Mouse (Mus musculus): Measurements from ENCODE around the gene Nemf. TPM values are rescaled to one million over a fixed set of nuclear protein-coding genes. Genes with fewer than 3 reads are reported as not detected.

Nemf gene
- polyA plus RNA-seq, 1 experiment from 2014 or later = 66.8 TPM

GRCm38 (mm10) chr12:69287535-69287934, 69.4 kb downstream of the Nemf start:
- TF ChIP-seq CTCF (IDR thresholded peaks at IDR 0.05; ENCODE audit: low read depth) = no peak
- Histone ChIP-seq H3K9me3 (replicated peaks; ENCODE audit: low read length) (no peaks in the 10 kb centered on the region), H3K4me2 (ENCODE audit: low read length) (no peak overlapping the region), H3K27me3 (ENCODE audit: insufficient read depth, low read length) (no peaks in the 10 kb centered on the region), H3K36me3 (ENCODE audit: insufficient read depth, low read length) (no peaks in the 10 kb centered on the region), H3K9ac (ENCODE audit: low read depth, low read length) (no peak overlapping the region), H3K4me1 (replicated peaks; ENCODE audit: insufficient read depth, low read length) (no peaks in the 10 kb centered on the region), H3K4me3 (replicated peaks; ENCODE audit: low read depth, low read length) (no peak overlapping the region), H3K27ac (no peak overlapping the region)
- DNase-seq (ENCODE audit: low spot score) = no peak
- WGBS = 89% methylated on average over 8 of the region's 8 CpGs
- ATAC-seq (replicated peaks; ENCODE audit: low FRiP score, low read depth) = no peak

- Histone ChIP-seq H3K4me1 (replicated peaks; ENCODE audit: insufficient read depth, low read length) (no peaks in the 10 kb centered on the region), H3K4me2 (ENCODE audit: low read length) (no peak overlapping the region), H3K4me3 (replicated peaks; ENCODE audit: low read depth, low read length) (no peak overlapping the region), H3K9me3 (replicated peaks; ENCODE audit: low read length) (no peaks in the 10 kb centered on the region), H3K36me3 (ENCODE audit: insufficient read depth, low read length) (no peaks in the 10 kb centered on the region), H3K9ac (ENCODE audit: low read depth, low read length) (no peak overlapping the region), H3K27ac (no peak overlapping the region), H3K27me3 (ENCODE audit: insufficient read depth, low read length) (no peaks in the 10 kb centered on the region)
- 92% methylated on average over 7 of the region's 7 CpGs for WGBS
- TF ChIP-seq CTCF (IDR thresholded peaks at IDR 0.05; ENCODE audit: low read depth) = no peak
- DNase-seq (ENCODE audit: low spot score) (no peak), ATAC-seq (replicated peaks; ENCODE audit: low FRiP score, low read depth) (no peak)
These were observed 73.8 kb downstream of the Nemf start for GRCm38 (mm10) chr12:69283146-69283545.

GRCm38 (mm10) chr12:69280915-69281314, 76.0 kb downstream of the Nemf start:
- Histone ChIP-seq H3K4me1 (replicated peaks; ENCODE audit: insufficient read depth, low read length) (no peaks in the 10 kb centered on the region), H3K4me2 (ENCODE audit: low read length) (no peak overlapping the region), H3K36me3 (ENCODE audit: insufficient read depth, low read length) (no peaks in the 10 kb centered on the region), H3K9ac (ENCODE audit: low read depth, low read length) (no peak overlapping the region), H3K9me3 (replicated peaks; ENCODE audit: low read length) (no peaks in the 10 kb centered on the region), H3K27ac (no peak overlapping the region), H3K27me3 (ENCODE audit: insufficient read depth, low read length) (no peaks in the 10 kb centered on the region), H3K4me3 (replicated peaks; ENCODE audit: low read depth, low read length) (no peak overlapping the region)
- no peak for DNase-seq (ENCODE audit: low spot score)
- no peak for TF ChIP-seq CTCF (IDR thresholded peaks at IDR 0.05; ENCODE audit: low read depth)
- 91% methylated on average over 3 of the region's 3 CpGs for WGBS
- ATAC-seq (replicated peaks; ENCODE audit: low FRiP score, low read depth) = no peak

GRCm38 (mm10) chr12:69279931-69280469, 77.0 kb downstream of the Nemf start:
- DNase-seq (ENCODE audit: low spot score) (no peak), ATAC-seq (replicated peaks; ENCODE audit: low FRiP score, low read depth) (no peak)
- Histone ChIP-seq H3K36me3 (ENCODE audit: insufficient read depth, low read length) (no peaks in the 10 kb centered on the region), H3K9ac (ENCODE audit: low read depth, low read length) (no peak overlapping the region), H3K27ac (no peak overlapping the region), H3K9me3 (replicated peaks; ENCODE audit: low read length) (no peaks in the 10 kb centered on the region), H3K27me3 (ENCODE audit: insufficient read depth, low read length) (no peaks in the 10 kb centered on the region), H3K4me1 (replicated peaks; ENCODE audit: insufficient read depth, low read length) (no peaks in the 10 kb centered on the region), H3K4me2 (ENCODE audit: low read length) (no peak overlapping the region), H3K4me3 (replicated peaks; ENCODE audit: low read depth, low read length) (no peak overlapping the region)
- no peak for TF ChIP-seq CTCF (IDR thresholded peaks at IDR 0.05; ENCODE audit: low read depth)
- 33% methylated on average over 1 of the region's 1 CpGs for WGBS

GRCm38 (mm10) chr12:69268956-69269355, 88.0 kb downstream of the Nemf start:
- Histone ChIP-seq H3K27me3 (ENCODE audit: insufficient read depth, low read length) (no peaks in the 10 kb centered on the region), H3K27ac (no peak overlapping the region), H3K9ac (ENCODE audit: low read depth, low read length) (no peak overlapping the region), H3K4me1 (replicated peaks; ENCODE audit: insufficient read depth, low read length) (no peaks in the 10 kb centered on the region), H3K9me3 (replicated peaks; ENCODE audit: low read length) (no peaks in the 10 kb centered on the region), H3K4me2 (ENCODE audit: low read length) (no peak overlapping the region), H3K4me3 (replicated peaks; ENCODE audit: low read depth, low read length) (no peak overlapping the region), H3K36me3 (ENCODE audit: insufficient read depth, low read length) (no peaks in the 10 kb centered on the region)
- ATAC-seq (replicated peaks; ENCODE audit: low FRiP score, low read depth) = no peak
- WGBS = 79% methylated on average over 2 of the region's 2 CpGs
- DNase-seq (ENCODE audit: low spot score) = no peak
- no peak for TF ChIP-seq CTCF (IDR thresholded peaks at IDR 0.05; ENCODE audit: low read depth)

- Histone ChIP-seq H3K4me1 (replicated peaks; ENCODE audit: insufficient read depth, low read length) (no peaks in the 10 kb centered on the region), H3K27ac (no peak overlapping the region), H3K36me3 (ENCODE audit: insufficient read depth, low read length) (no peaks in the 10 kb centered on the region), H3K4me2 (ENCODE audit: low read length) (no peak overlapping the region), H3K9ac (ENCODE audit: low read depth, low read length) (no peak overlapping the region), H3K27me3 (ENCODE audit: insufficient read depth, low read length) (no peaks in the 10 kb centered on the region), H3K4me3 (replicated peaks; ENCODE audit: low read depth, low read length) (no peak overlapping the region), H3K9me3 (replicated peaks; ENCODE audit: low read length) (no peaks in the 10 kb centered on the region)
- ATAC-seq (replicated peaks; ENCODE audit: low FRiP score, low read depth) (no peak), DNase-seq (ENCODE audit: low spot score) (no peak)
- TF ChIP-seq CTCF (IDR thresholded peaks at IDR 0.05; ENCODE audit: low read depth) = no peak
- 77% methylated on average over 11 of the region's 11 CpGs for WGBS
These were observed 88.9 kb downstream of the Nemf start for GRCm38 (mm10) chr12:69267956-69268632.

Measured in kidney, postnatal 0 days (tissue).